Mouse (Mus musculus) frontal cortex, postnatal 10 days (tissue): ENCODE results near the gene Olfr490.

Experiments
- DNase-seq, 2 experiments: peaks; one replicate each; pipeline ENCODE4 v3.0.0; 2022; ENCODE audit warnings: low spot score in 2 of 2, mixed read lengths in 1 of 2

Olfr490 gene

GRCm38 (mm10) chr7:108288834-108289233 is at the start of gene Olfr490:
Gene Olfr490, minus strand, starts transcription at chr7:108288934.
- DNase-seq, result no peak

- no peak for DNase-seq
These were observed 34.8 kb upstream of the Olfr490 start, which contains the start of gene Olfr492 for GRCm38 (mm10) chr7:108323574-108323973. Gene Olfr492, minus strand, starts transcription at chr7:108323674.

- no peak for DNase-seq
These were observed 24.4 kb upstream of the Olfr490 start, which contains the start of gene Olfr491 for GRCm38 (mm10) chr7:108313151-108313550. Gene Olfr491, plus strand, starts transcription at chr7:108313451.

- DNase-seq, result no peak
These were observed 30.5 kb downstream of the Olfr490 start, which contains the start of gene Olfr488 for GRCm38 (mm10) chr7:108258247-108258646. Gene Olfr488, minus strand, starts transcription at chr7:108258347.
